Mouse (Mus musculus) stomach, embryonic 15.5 days (tissue): Measurements from ENCODE around the gene Srm. TPM values are rescaled to one million over a fixed set of nuclear protein-coding genes. Genes with fewer than 3 reads are reported as not detected.

Experiments
- ATAC-seq: fragments of 200-750 bp; cut with Nextera tagmentation; 2 replicates; pipeline ENCODE4 v1.8.0; 2017; ENCODE audit warnings: low read depth, moderate number of reproducible peaks, moderate TSS enrichment; ENCODE audit not compliant: insufficient read depth, low FRiP score
- H3K27ac ChIP-seq: fragments of 300-500 bp; sonication (generic); 2 replicates; pipeline ENCODE4 v1.5.1; 2015; ENCODE audit warnings: mild to moderate bottlenecking, inconsistent platforms
- H3K27me3 ChIP-seq: fragments of 300-500 bp; sonication (generic); replicated peaks from 2 replicates; pipeline ENCODE4 v1.6.1; 2015; ENCODE audit warnings: inconsistent platforms
- H3K36me3 ChIP-seq: fragments of 300-500 bp; sonication (generic); 2 replicates; pipeline ENCODE4 v1.6.1; 2015; ENCODE audit warnings: inconsistent platforms
- H3K4me1 ChIP-seq: fragments of 300-500 bp; sonication (generic); 2 replicates; pipeline ENCODE4 v1.6.1; 2015; ENCODE audit warnings: inconsistent platforms
- H3K4me2 ChIP-seq: fragments of 300-500 bp; sonication (generic); 2 replicates; pipeline ENCODE4 v1.6.1; 2015; ENCODE audit warnings: mild to moderate bottlenecking, inconsistent platforms
- H3K4me3 ChIP-seq: fragments of 300-500 bp; sonication (generic); replicated peaks from 2 replicates; pipeline ENCODE4 v1.5.1; 2015; ENCODE audit warnings: inconsistent platforms
- H3K9ac ChIP-seq: fragments of 300-500 bp; sonication (generic); 2 replicates; pipeline ENCODE4 v1.6.1; 2015; ENCODE audit warnings: inconsistent platforms
- H3K9me3 ChIP-seq: fragments of 300-500 bp; sonication (generic); 2 replicates; pipeline ENCODE4 v1.6.1; 2016; ENCODE audit warnings: inconsistent platforms
- WGBS: fragments of 180-500 bp; shearing (Covaris S2); methylation state at CpG from one replicate; pipeline ENCODE4 v1.1.7; 2015; 5-methylcytosine and 5-hydroxymethylcytosine counted together
- polyA plus RNA-seq: library from polyadenylated mRNA; unstranded; fragments of >200 nt; fragmentation: Nextera tagmentation; extraction: Ambion mirVana; gene quantifications from 2 replicates; pipeline ENCODE4 v1.2.1, GENCODE M21; 2015

Srm gene
- polyA plus RNA-seq, 1 experiment from 2014 or later = 222 TPM

DNA sequence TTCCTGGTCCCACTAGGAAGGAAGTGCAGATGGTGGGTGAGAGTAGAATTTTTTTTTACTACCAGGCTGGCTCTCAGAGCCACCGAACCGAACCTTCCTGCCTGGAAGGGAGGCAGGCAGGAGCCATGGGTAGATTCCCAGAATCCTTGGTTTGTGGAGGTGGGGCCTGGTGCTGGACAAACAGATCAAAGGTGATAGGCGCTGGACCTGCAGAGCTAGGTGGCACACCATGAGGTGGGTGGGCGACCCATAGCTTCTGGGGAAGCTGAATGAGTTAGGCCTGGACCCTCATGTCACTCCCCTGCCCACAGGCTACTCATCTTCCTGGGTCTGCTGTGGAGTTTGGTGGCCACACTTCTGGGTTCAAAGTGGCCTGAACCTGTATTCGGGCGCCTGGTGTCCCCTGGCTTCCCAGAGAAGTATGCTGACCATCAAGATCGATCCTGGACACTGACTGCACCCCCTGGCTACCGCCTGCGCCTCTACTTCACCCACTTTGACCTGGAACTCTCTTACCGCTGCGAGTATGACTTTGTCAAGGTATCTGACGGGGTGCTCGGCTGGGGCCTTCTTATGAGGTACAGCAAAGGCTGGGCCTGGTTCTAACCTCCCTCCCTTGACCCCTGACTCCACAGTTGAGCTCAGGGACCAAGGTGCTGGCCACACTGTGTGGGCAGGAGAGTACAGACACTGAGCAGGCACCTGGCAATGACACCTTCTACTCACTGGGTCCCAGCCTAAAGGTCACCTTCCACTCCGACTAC is 11.2 kb downstream of the Srm start, which contains the start of gene Masp2:
Gene Masp2 (plus strand): TSS at position 198 of the 764 bp plus-strand sequence.
- no peak for ATAC-seq
- WGBS = 85% methylated on average over 14 of the region's 14 CpGs

DNA sequence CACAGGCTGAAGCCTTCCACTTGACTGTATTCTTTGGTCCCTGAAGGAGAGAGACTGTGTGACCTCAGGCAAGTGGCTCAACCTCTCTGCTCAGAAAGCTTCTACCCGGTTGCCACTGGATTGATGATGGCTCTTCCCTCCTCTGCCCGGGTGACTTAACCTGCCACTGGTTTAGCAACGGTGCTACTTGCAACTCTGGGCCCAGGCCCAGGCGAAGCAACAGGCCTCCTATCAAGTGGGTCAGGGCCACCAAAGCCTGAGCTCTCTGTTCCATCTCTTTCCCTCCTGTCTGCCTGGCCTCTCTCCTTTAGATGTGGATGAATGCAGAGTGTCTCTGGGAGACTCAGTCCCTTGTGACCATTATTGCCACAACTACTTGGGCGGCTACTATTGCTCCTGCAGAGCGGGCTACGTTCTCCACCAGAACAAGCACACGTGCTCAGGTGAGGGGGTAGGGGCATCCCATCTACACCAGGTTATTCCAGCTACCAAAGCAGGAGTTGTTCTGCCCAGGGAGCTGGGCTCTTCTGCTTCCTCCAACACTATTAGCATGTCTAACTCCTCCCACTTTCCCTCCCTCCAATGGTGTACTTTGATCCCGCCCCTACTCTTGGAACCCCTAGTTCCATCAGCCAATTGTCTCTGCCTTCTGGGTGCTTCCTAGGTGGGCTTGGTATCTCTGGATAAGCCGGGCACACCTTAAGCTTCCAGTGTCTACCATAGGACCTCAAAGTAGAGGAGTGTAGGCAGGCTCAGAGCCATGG is 12.3 kb downstream of the Srm start:
- no peaks in the 10 kb centered on the region for H3K4me1 ChIP-seq
- 66% methylated on average over 10 of the region's 10 CpGs for WGBS
- H3K36me3 ChIP-seq = peaks cover 9% of the 10 kb centered on the region
- no peak overlapping the region for H3K9ac ChIP-seq
- no peak overlapping the region for H3K4me2 ChIP-seq
- H3K9me3 ChIP-seq = no peaks in the 10 kb centered on the region
- H3K27me3 ChIP-seq = no peaks in the 10 kb centered on the region
- H3K4me3 ChIP-seq = no peak overlapping the region
- H3K27ac ChIP-seq = no peak overlapping the region
- no peak for ATAC-seq

More for the DNA sequence above, 11.2 kb downstream of the Srm start, which contains the start of gene Masp2:
- H3K27ac ChIP-seq = no peak within 1 kb of the TSS
- no peaks in the 10 kb centered on the region for H3K27me3 ChIP-seq
- no peak within 1 kb of the TSS for H3K4me2 ChIP-seq
- H3K4me3 ChIP-seq = no peak within 1 kb of the TSS
- no peaks in the 10 kb centered on the region for H3K4me1 ChIP-seq
- H3K9ac ChIP-seq = no peak within 1 kb of the TSS
- peaks cover 14% of the 10 kb centered on the region for H3K36me3 ChIP-seq
- H3K9me3 ChIP-seq = no peaks in the 10 kb centered on the region

GRCm38 (mm10) chr4:148604141-148604540 is 12.8 kb downstream of the Srm start:
- Histone ChIP-seq H3K27me3 (no peaks in the 10 kb centered on the region), H3K36me3 (peaks cover 4% of the 10 kb centered on the region; the same call in 1 of the 2 replicates), H3K4me2 (no peak overlapping the region), H3K9me3 (no peaks in the 10 kb centered on the region), H3K9ac (no peak overlapping the region), H3K27ac (peak overlapping the region; percentile 36; the same call in 1 of the 2 replicates), H3K4me1 (no peaks in the 10 kb centered on the region), H3K4me3 (no peak overlapping the region)
- ATAC-seq = no peak
- 74% methylated on average over 7 of the region's 7 CpGs for WGBS

DNA sequence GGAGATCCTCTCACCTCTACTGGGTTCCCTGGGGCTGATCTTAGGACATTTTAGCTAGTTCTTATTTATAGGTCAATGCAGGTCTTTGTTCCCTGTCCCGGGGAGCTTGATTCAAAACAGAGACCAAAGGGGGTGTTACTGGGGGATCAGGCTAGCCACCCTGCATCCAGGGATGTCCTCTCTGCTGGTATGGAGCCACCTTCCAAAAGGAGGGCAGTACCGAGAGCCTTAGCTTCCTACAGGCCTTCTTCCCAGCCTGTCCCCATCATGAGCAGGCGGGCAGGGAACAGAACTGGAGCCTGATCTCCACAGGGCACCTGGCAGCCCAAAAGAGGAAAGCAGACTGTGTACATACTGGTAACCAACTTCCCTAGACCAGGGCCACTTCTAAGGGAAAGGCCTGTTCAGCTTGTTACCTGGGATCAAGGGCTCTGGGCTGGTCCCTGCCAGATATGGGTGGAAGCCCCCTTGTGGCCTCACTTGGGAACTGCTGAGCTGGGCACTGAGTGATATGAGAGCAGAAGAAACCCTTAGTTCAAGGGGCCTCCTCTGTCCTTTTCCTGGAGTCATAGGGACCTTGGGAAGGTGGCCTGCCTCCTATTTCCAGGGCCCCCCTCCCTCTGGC is 13.3 kb downstream of the Srm start:
- no peaks in the 10 kb centered on the region for H3K9me3 ChIP-seq
- peak overlapping the region; percentile 36; the same call in 1 of the 2 replicates for H3K27ac ChIP-seq
- peak; percentile 52; the same call in 1 of the 2 replicates for ATAC-seq
- no peak overlapping the region for H3K4me2 ChIP-seq
- H3K9ac ChIP-seq = no peak overlapping the region
- H3K36me3 ChIP-seq = no peaks in the 10 kb centered on the region
- H3K4me3 ChIP-seq = no peak overlapping the region
- no peaks in the 10 kb centered on the region for H3K4me1 ChIP-seq
- WGBS = 80% methylated on average over 3 of the region's 3 CpGs
- H3K27me3 ChIP-seq = no peaks in the 10 kb centered on the region

DNA sequence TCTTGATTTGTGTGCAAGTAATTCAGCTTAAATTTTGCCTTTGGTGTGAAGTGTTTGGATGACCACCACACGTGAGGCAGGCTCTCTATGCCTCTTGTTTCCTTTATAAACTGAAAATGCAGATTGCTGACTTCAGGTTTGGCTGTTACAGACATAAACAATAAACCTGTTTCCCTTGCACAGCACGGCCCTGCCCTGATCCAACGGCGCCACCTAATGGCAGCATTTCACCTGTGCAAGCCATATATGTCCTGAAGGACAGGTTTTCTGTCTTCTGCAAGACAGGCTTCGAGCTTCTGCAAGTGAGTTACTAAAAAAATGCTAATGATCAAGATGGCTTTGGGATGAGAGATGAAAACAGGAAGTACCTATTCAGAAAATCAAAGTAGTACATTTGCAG is 16.5 kb downstream of the Srm start:
- Histone ChIP-seq H3K4me3 (no peak overlapping the region), H3K36me3 (peaks cover 4% of the 10 kb centered on the region; the same call in 1 of the 2 replicates), H3K27me3 (no peaks in the 10 kb centered on the region), H3K27ac (no peak overlapping the region), H3K9me3 (no peaks in the 10 kb centered on the region), H3K4me2 (no peak overlapping the region), H3K9ac (no peak overlapping the region), H3K4me1 (no peaks in the 10 kb centered on the region)
- WGBS = 29% methylated on average over 5 of the region's 5 CpGs
- ATAC-seq = no peak

GRCm38 (mm10) chr4:148609805-148610204 is 18.5 kb downstream of the Srm start:
- H3K4me2 ChIP-seq = no peak overlapping the region
- WGBS = 80% methylated on average over 5 of the region's 5 CpGs
- H3K27ac ChIP-seq = no peak overlapping the region
- H3K4me1 ChIP-seq = no peaks in the 10 kb centered on the region
- H3K9ac ChIP-seq = no peak overlapping the region
- H3K4me3 ChIP-seq = no peak overlapping the region
- ATAC-seq = no peak
- H3K27me3 ChIP-seq = no peaks in the 10 kb centered on the region
- H3K9me3 ChIP-seq = no peaks in the 10 kb centered on the region
- peaks cover 16% of the 10 kb centered on the region; the same call in 1 of the 2 replicates for H3K36me3 ChIP-seq

GRCm38 (mm10) chr4:148610631-148611364 is 19.5 kb downstream of the Srm start:
- Histone ChIP-seq H3K4me3 (no peak overlapping the region), H3K27ac (no peak overlapping the region), H3K4me1 (no peaks in the 10 kb centered on the region), H3K4me2 (no peak overlapping the region), H3K9me3 (no peaks in the 10 kb centered on the region), H3K9ac (no peak overlapping the region), H3K36me3 (peaks cover 23% of the 10 kb centered on the region; the same call in 1 of the 2 replicates), H3K27me3 (no peaks in the 10 kb centered on the region)
- no peak for ATAC-seq
- WGBS = 71% methylated on average over 5 of the region's 5 CpGs

GRCm38 (mm10) chr4:148612557-148612956 is 21.3 kb downstream of the Srm start:
- Histone ChIP-seq H3K4me3 (no peak overlapping the region), H3K27me3 (no peaks in the 10 kb centered on the region), H3K36me3 (peaks cover 28% of the 10 kb centered on the region), H3K4me2 (no peak overlapping the region), H3K9me3 (no peaks in the 10 kb centered on the region), H3K4me1 (no peaks in the 10 kb centered on the region), H3K27ac (no peak overlapping the region), H3K9ac (no peak overlapping the region)
- ATAC-seq = no peak
- 36% methylated on average over 4 of the region's 4 CpGs for WGBS

DNA sequence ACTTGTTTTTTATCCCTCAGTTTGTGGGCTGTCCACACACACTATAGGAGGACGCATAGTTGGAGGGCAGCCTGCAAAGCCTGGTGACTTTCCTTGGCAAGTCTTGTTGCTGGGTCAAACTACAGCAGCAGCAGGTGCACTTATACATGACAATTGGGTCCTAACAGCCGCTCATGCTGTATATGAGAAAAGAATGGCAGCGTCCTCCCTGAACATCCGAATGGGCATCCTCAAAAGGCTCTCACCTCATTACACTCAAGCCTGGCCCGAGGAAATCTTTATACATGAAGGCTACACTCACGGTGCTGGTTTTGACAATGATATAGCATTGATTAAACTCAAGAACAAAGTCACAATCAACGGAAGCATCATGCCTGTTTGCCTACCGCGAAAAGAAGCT is 22.4 kb downstream of the Srm start:
- 81% methylated on average over 9 of the region's 9 CpGs for WGBS
- ATAC-seq = no peak
- Histone ChIP-seq H3K27ac (no peak overlapping the region), H3K36me3 (peaks cover 34% of the 10 kb centered on the region), H3K9ac (no peak overlapping the region), H3K27me3 (no peaks in the 10 kb centered on the region), H3K4me1 (no peaks in the 10 kb centered on the region), H3K4me3 (no peak overlapping the region), H3K4me2 (no peak overlapping the region), H3K9me3 (no peaks in the 10 kb centered on the region)

DNA sequence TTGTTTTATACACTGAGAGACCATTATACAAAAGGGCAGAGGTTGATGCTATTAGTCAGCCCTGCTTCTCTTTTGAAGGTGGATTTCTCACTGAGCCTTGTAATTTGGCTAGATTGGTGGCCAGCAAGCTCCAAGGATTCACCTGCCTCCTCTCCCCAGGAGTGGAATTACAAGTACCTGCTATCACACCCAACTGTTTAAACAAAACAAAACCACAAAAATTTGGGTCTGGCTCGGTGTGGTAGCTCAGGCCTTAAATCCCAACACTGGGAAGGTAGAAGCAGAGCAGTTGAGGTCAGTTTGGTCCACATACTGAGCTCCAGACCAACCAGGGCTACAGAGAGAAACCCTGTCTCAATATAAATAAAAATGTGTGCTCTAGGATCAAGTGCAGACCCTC is 28.5 kb downstream of the Srm start:
- H3K9ac ChIP-seq = no peak overlapping the region
- H3K36me3 ChIP-seq = peaks cover 64% of the 10 kb centered on the region
- no peaks in the 10 kb centered on the region for H3K27me3 ChIP-seq
- 61% methylated on average over 1 of the region's 1 CpGs for WGBS
- H3K4me3 ChIP-seq = no peak overlapping the region
- H3K9me3 ChIP-seq = no peaks in the 10 kb centered on the region
- peaks cover 18% of the 10 kb centered on the region for H3K4me1 ChIP-seq
- no peak for ATAC-seq
- no peak overlapping the region for H3K4me2 ChIP-seq
- H3K27ac ChIP-seq = no peak overlapping the region

GRCm38 (mm10) chr4:148620718-148621117 is 29.4 kb downstream of the Srm start:
- Histone ChIP-seq H3K36me3 (peaks cover 60% of the 10 kb centered on the region), H3K27ac (no peak overlapping the region), H3K9me3 (no peaks in the 10 kb centered on the region), H3K4me2 (no peak overlapping the region), H3K4me1 (peaks cover 18% of the 10 kb centered on the region), H3K4me3 (no peak overlapping the region), H3K27me3 (no peaks in the 10 kb centered on the region), H3K9ac (no peak overlapping the region)
- 83% methylated on average over 1 of the region's 1 CpGs for WGBS
- ATAC-seq = no peak
